Mouse (Mus musculus): ENCODE data around the gene Rusc2.

Gene Rusc2

DNA sequence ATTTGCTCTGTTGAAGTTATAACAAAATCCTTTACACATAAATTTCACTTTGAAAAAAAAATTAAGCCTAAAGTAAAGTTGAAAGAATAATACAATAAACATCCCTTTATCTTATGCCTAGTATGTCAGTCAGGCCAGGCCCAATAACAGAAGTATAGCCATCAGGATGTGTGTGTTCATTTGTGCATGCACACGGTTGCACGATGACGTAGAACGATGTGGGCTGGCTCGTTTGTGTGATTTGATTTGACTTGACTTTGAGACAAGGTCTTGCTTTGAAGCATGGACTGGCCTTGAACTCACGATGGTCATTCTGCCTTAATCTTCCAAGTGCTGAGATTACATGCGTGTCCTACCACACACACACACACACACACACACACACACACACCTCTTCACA lies 85.1 kb downstream of the Rusc2 start:
- Histone ChIP-seq H3K9me3 (ENCODE audit: low read length) (no peaks in the 10 kb centered on the region), H3K27me3 (ENCODE audit: insufficient read depth, low read length) (peaks cover 2% of the 10 kb centered on the region), H3K4me3 (replicated peaks; ENCODE audit: low read length) (no peak overlapping the region), H3K4me1 (replicated peaks; ENCODE audit: low read depth, low read length) (no peaks in the 10 kb centered on the region), H3K36me3 (ENCODE audit: insufficient read depth, low read length) (no peaks in the 10 kb centered on the region)
- no peak for TF ChIP-seq CTCF (conservative IDR thresholded peaks at IDR 0.05; ENCODE audit: low read length)
- no peak for TF ChIP-seq NANOG (IDR thresholded peaks at IDR 0.05; ENCODE audit: borderline replicate concordance, low read length)
- TF ChIP-seq POU5F1 (IDR thresholded peaks at IDR 0.05; ENCODE audit: borderline replicate concordance, low read length), result no peak

DNA sequence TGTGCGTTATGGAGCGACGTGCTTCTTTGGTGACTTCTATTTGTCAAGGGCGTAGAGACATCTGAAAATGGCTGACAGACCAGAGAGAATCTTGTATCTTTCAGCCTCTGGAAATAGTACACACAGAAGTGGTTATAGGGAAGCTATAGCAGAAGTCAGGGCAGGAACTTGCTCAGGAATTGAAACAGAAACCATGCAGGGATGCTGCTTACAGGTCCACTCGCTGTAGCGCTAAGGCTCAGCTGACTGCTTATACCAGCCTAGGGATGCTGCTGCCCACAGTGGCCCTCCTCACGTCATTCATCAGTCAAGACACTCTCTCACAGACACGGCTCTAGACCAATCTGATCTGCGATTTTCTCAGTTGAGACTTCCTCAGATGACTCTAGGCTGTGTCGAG lies 88.5 kb downstream of the Rusc2 start:
- H3K27me3 ChIP-seq (ENCODE audit: insufficient read depth, low read length), result peaks cover 9% of the 10 kb centered on the region
- H3K36me3 ChIP-seq (ENCODE audit: insufficient read depth, low read length), result no peaks in the 10 kb centered on the region
- TF ChIP-seq NANOG (IDR thresholded peaks at IDR 0.05; ENCODE audit: borderline replicate concordance, low read length) (no peak), POU5F1 (IDR thresholded peaks at IDR 0.05; ENCODE audit: borderline replicate concordance, low read length) (no peak), CTCF (conservative IDR thresholded peaks at IDR 0.05; ENCODE audit: low read length) (no peak)

GRCm38 (mm10) chr4:43473636-43474035 lies 91.9 kb downstream of the Rusc2 start:
- Histone ChIP-seq H3K4me3 (replicated peaks; ENCODE audit: low read length) (no peak overlapping the region), H3K4me1 (replicated peaks; ENCODE audit: low read depth, low read length) (peaks cover 4% of the 10 kb centered on the region), H3K27me3 (ENCODE audit: insufficient read depth, low read length) (peaks cover 7% of the 10 kb centered on the region), H3K9me3 (ENCODE audit: low read length) (no peaks in the 10 kb centered on the region), H3K36me3 (ENCODE audit: insufficient read depth, low read length) (no peaks in the 10 kb centered on the region)
- no peak for TF ChIP-seq CTCF (conservative IDR thresholded peaks at IDR 0.05; ENCODE audit: low read length)
- TF ChIP-seq NANOG (IDR thresholded peaks at IDR 0.05; ENCODE audit: borderline replicate concordance, low read length), result no peak
- TF ChIP-seq POU5F1 (IDR thresholded peaks at IDR 0.05; ENCODE audit: borderline replicate concordance, low read length), result no peak

More for the DNA sequence above, 88.5 kb downstream of the Rusc2 start:
- H3K9me3 ChIP-seq (ENCODE audit: low read length), result no peaks in the 10 kb centered on the region
- H3K4me1 ChIP-seq (replicated peaks; ENCODE audit: low read depth, low read length), result no peaks in the 10 kb centered on the region
- H3K4me3 ChIP-seq (replicated peaks; ENCODE audit: low read length), result no peak overlapping the region

DNA sequence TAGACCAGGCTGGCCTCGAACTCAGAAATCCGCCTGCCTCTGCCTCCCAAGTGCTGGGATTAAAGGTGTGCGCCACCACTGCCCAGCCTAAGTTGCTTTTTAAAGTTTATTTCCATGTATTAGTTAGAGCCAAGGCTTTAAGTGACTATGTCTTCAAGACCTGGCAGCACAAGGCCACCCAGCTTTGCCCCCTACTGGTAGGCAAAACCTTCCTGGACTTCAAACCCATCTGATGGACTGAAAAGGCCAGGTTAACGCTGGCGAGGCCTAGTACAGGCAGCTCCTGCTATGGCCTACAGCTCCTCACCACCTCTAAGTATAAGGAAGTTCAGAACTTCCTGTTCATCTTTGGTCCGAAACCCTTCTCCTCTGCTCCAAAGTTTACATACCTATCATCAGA lies 94.8 kb downstream of the Rusc2 start:
- Histone ChIP-seq H3K4me3 (replicated peaks; ENCODE audit: low read length) (no peak overlapping the region), H3K27me3 (ENCODE audit: insufficient read depth, low read length) (peaks cover 7% of the 10 kb centered on the region; the same call in 1 of the 2 replicates), H3K36me3 (ENCODE audit: insufficient read depth, low read length) (no peaks in the 10 kb centered on the region), H3K4me1 (replicated peaks; ENCODE audit: low read depth, low read length) (peaks cover 13% of the 10 kb centered on the region), H3K9me3 (ENCODE audit: low read length) (no peaks in the 10 kb centered on the region)
- TF ChIP-seq NANOG (IDR thresholded peaks at IDR 0.05; ENCODE audit: borderline replicate concordance, low read length), result no peak
- no peak for TF ChIP-seq CTCF (conservative IDR thresholded peaks at IDR 0.05; ENCODE audit: low read length)
- no peak for TF ChIP-seq POU5F1 (IDR thresholded peaks at IDR 0.05; ENCODE audit: borderline replicate concordance, low read length)
